ENCODE assay signal across 8 mouse cellular contexts in genomic region chr11:96916885-96917396, GRCm38 (mm10). TPM values are rescaled to one million over a fixed set of nuclear protein-coding genes. Genes with fewer than 3 reads are reported as not detected.
DNase-seq lines count a peak whose midpoint lies in the region; ATAC-seq and TF ChIP-seq lines count a peak whose summit lies in the region.

No protein-coding gene starts in this region.

- peaks cover 10% of the 10 kb centered on the region for H3K79me2 ChIP-seq in C2C12 (ENCODE audit: control insufficient read depth, insufficient read depth)
- no peaks in the 10 kb centered on the region for H3K79me2 ChIP-seq in macrophage (ENCODE audit: inconsistent target)

- peak overlapping the region; percentile 19 for H3K4me3 ChIP-seq in C2C12 (ENCODE audit: insufficient read depth, poor library complexity, severe bottlenecking)
- peak overlapping the region; percentile 53 for H3K4me3 ChIP-seq in heart, embryonic 16.5 days (ENCODE audit: low read length)
- peak overlapping the region; percentile 65 for H3K4me3 ChIP-seq in macrophage (ENCODE audit: inconsistent target)

- H3K9ac ChIP-seq in heart, embryonic 16.5 days (ENCODE audit: low read length): peak overlapping the region; percentile 62

- peak; percentile 93 for DNase-seq in heart, adult 11 months
- no peak for DNase-seq in heart, postnatal 4 days
- no peak for DNase-seq in gastrocnemius, postnatal 25 days
- no peak for DNase-seq in ovary, postnatal 10 days (ENCODE audit: low spot score)
- no peak for DNase-seq in layer of hippocampus, adult 9-10 months (ENCODE audit: low spot score)

- H3K27ac ChIP-seq in heart, embryonic 16.5 days (ENCODE audit: low read length): no peak overlapping the region
- H3K27ac ChIP-seq in macrophage: peak overlapping the region; percentile 27; the same call in 1 of the 2 replicates

- no peaks in the 10 kb centered on the region for H3K79me3 ChIP-seq in C2C12 (ENCODE audit: low read depth)

- WGBS in heart, embryonic 16.5 days: 26% methylated on average over 13 of the region's 13 CpGs
- WGBS in macrophage (ENCODE audit: missing documents): 24% methylated on average over 10 of the region's 13 CpGs

- H3K27me3 ChIP-seq in C2C12 (ENCODE audit: control insufficient read depth, insufficient read depth, insufficient read length): no peaks in the 10 kb centered on the region
- no peaks in the 10 kb centered on the region for H3K27me3 ChIP-seq in heart, embryonic 16.5 days (ENCODE audit: control insufficient read depth, insufficient read depth, low read length)

- H3K36me3 ChIP-seq in C2C12 (ENCODE audit: control insufficient read depth, insufficient read depth): no peaks in the 10 kb centered on the region
- H3K36me3 ChIP-seq in heart, embryonic 16.5 days (ENCODE audit: control insufficient read depth, insufficient read depth): no peaks in the 10 kb centered on the region
- no peaks in the 10 kb centered on the region for H3K36me3 ChIP-seq in macrophage (ENCODE audit: inconsistent target)

- peak; percentile 2; the same call in 1 of the 2 replicates for ATAC-seq in heart, embryonic 16.5 days (replicated peaks; ENCODE audit: extremely low read depth, insufficient read depth, low FRiP score)

- no peaks in the 10 kb centered on the region for H3K9me3 ChIP-seq in heart, embryonic 16.5 days (replicated peaks; ENCODE audit: control insufficient read depth, low read length)

- H3K4me2 ChIP-seq in heart, embryonic 16.5 days (ENCODE audit: low read depth, low read length): peak overlapping the region; percentile 68

- peaks cover 8% of the 10 kb centered on the region for H3K4me1 ChIP-seq in heart, embryonic 16.5 days (ENCODE audit: control insufficient read depth, insufficient read depth, low read length)

- TF ChIP-seq CTCF in C2C12 (IDR thresholded peaks at IDR 0.05; ENCODE audit: control insufficient read depth, insufficient read depth, insufficient read length): no peak

- no peak overlapping the region for H3ac ChIP-seq in C2C12 (ENCODE audit: control insufficient read depth, insufficient read length, low read depth)

TF ChIP-seq in C2C12, 6 proteins besides CTCF, POLR2A, EP300 and RAD21:
- TF ChIP-seq MYOG (IDR thresholded peaks at IDR 0.05; ENCODE audit: control insufficient read depth, extremely low read depth, insufficient read length): no peak
- TF ChIP-seq MYOD1 (IDR thresholded peaks at IDR 0.05; ENCODE audit: control insufficient read depth, insufficient read length, low read depth): no peak
- no peak for TF ChIP-seq USF1 (IDR thresholded peaks at IDR 0.05; ENCODE audit: low read depth)
- TF ChIP-seq MAX (IDR thresholded peaks at IDR 0.05): no peak

RNA-seq across cellular contexts. Expression of gene Cdk5rap3, which starts 0.6 kb away (rescaled TPM):
- total RNA-seq in heart, postnatal 4 days (2021): 10 to 100 TPM; 34.6 to 35.6 TPM
- polyA plus RNA-seq in C2C12 (2012; fragmentation: generic; extraction: Trizol) (33.1 TPM), macrophage (2018) (15.0 to 17.0 TPM (median 16.0 TPM) in 3 replicates)
- polyA plus RNA-seq in heart, embryonic 16.5 days (2015; fragmentation: Nextera tagmentation; extraction: Ambion mirVana): 48.7 and 60.5 TPM in 2 replicates
- 10 to 100 TPM in 19 of 26 experiments, 1 to 10 TPM in 7; 3.0 to 54.9 (median 21.8) TPM for total RNA-seq in macrophage (2018; cell fraction: chromatin; rRNA removed)
- 10 to 100 TPM in 23 of 26 experiments, 1 to 10 TPM in 3; 8.5 to 17.6 (median 13.3) TPM for total RNA-seq in macrophage (2018; cell fraction: cytosol; rRNA removed)
- 10 to 100 TPM in 17 of 26 experiments, 1 to 10 TPM in 9; 3.6 to 32.5 (median 14.1) TPM for total RNA-seq in macrophage (2018; cell fraction: nucleus; rRNA removed)
- 10 to 100 TPM; 22.3 to 23.0 TPM for total RNA-seq in gastrocnemius, postnatal 25 days (2021)

RNA-seq across cellular contexts. Expression of gene Prr15l, which starts 11.0 kb away (rescaled TPM):
- under 1 TPM; 0.32 to 0.36 TPM for total RNA-seq in heart, postnatal 4 days (2021)
- polyA plus RNA-seq in C2C12 (2012; fragmentation: generic; extraction: Trizol) (0.01 TPM), macrophage (2018) (0.19 TPM in 1 of 3 replicates, not detected in the others)
- polyA plus RNA-seq in heart, embryonic 16.5 days (2015; fragmentation: Nextera tagmentation; extraction: Ambion mirVana): 1.0 and 5.6 TPM in 2 replicates
- under 1 TPM in 1 of 26 experiments, not detected in 25; 0.62 TPM for total RNA-seq in macrophage (2018; cell fraction: chromatin; rRNA removed)
- under 1 TPM in 1 of 26 experiments, not detected in 25; 0.13 TPM for total RNA-seq in macrophage (2018; cell fraction: cytosol; rRNA removed)
- under 1 TPM in 5 of 26 experiments, not detected in 21; 0.40 to 0.92 (median 0.72) TPM for total RNA-seq in macrophage (2018; cell fraction: nucleus; rRNA removed)
- not detected for total RNA-seq in gastrocnemius, postnatal 25 days (2021)

RNA-seq across cellular contexts. Expression of gene Pnpo, which starts 26.8 kb away (rescaled TPM):
- total RNA-seq in heart, postnatal 4 days (2021): 10 to 100 TPM; 10.6 to 16.7 TPM
- polyA plus RNA-seq in C2C12 (2012; fragmentation: generic; extraction: Trizol): 8.5 TPM
- 45.8 and 48.9 TPM in 2 replicates for polyA plus RNA-seq in heart, embryonic 16.5 days (2015; fragmentation: Nextera tagmentation; extraction: Ambion mirVana)
- 10 to 100 TPM in 5 of 26 experiments, 1 to 10 TPM in 19, under 1 TPM in 2; 0.44 to 15.2 (median 6.1) TPM for total RNA-seq in macrophage (2018; cell fraction: chromatin; rRNA removed)
- total RNA-seq in macrophage (2018; cell fraction: cytosol; rRNA removed): 10 to 100 TPM; 11.1 to 22.6 (median 16.7) TPM
- total RNA-seq in macrophage (2018; cell fraction: nucleus; rRNA removed): 10 to 100 TPM in 10 of 26 experiments, 1 to 10 TPM in 16; 2.1 to 16.4 (median 7.4) TPM
- 15.4 to 17.0 TPM (median 15.6 TPM) in 3 replicates for polyA plus RNA-seq in macrophage (2018)
- total RNA-seq in gastrocnemius, postnatal 25 days (2021): 1 to 10 TPM; 7.0 to 8.3 TPM
